Mouse (Mus musculus) lung, adult 2 months (tissue): Measurements from ENCODE around the gene Mrgprx1.

ENCODE experiments used
- CTCF ChIP-seq: fragments of 200-500 bp; IDR thresholded peaks from 2 replicates; pipeline ENCODE4 v1.5.1; 2011; ENCODE audit warnings: mild to moderate bottlenecking, low read length, control low read depth; ENCODE audit not compliant: insufficient read depth
- POLR2A ChIP-seq: fragments of 200-500 bp; IDR thresholded peaks from 2 replicates; pipeline ENCODE4 v1.6.1; 2011; ENCODE audit warnings: low read depth, mild to moderate bottlenecking, control low read depth, low read length, borderline replicate concordance; ENCODE audit errors: extremely low read depth

GRCm38 (mm10) chr7:47986752-47987151, 40.6 kb downstream of the Mrgprx1 start:
- no peak for TF ChIP-seq CTCF
- TF ChIP-seq POLR2A: no peak
